Mouse (Mus musculus) common myeloid progenitor, adult 5-6 weeks (primary cell): ENCODE data around the gene Dnajc11. TPM values are rescaled to one million over a fixed set of nuclear protein-coding genes. Genes with fewer than 3 reads are reported as not detected.

Experiments
- ATAC-seq: replicated peaks from 2 replicates; pipeline ENCODE4 v1.8.0; 2016; ENCODE audit warnings: low read depth, mild to moderate bottlenecking, moderate TSS enrichment, inconsistent platforms; ENCODE audit not compliant: poor library complexity, severe bottlenecking
- total RNA-seq: library from RNA; stranded (forward); fragments of 200-1000, 187-1606 nt; gene quantifications from 2 replicates; pipeline ENCODE4 v1.2.3, GENCODE M21; 2017

Gene Dnajc11
- total RNA-seq, 1 experiment from 2014 or later, result 65.2 TPM

GRCm38 (mm10) chr4:152029997-152030396 lies 96.5 kb downstream of the Dnajc11 start:
- peak; percentile 34 for ATAC-seq

Other genes starting within 250 kb of the Dnajc11 start
- 26.6 and 34.9 TPM in 2 replicates for gene Camta1, start 71.8 kb upstream of the Dnajc11 start, total RNA-seq
- gene Thap3, start 55.3 kb downstream of the Dnajc11 start, total RNA-seq, result 6.3 and 11.8 TPM in 2 replicates
- gene Phf13, start 62.6 kb downstream of the Dnajc11 start, total RNA-seq, result 2.4 and 3.3 TPM in 2 replicates
- gene Klhl21, start 75.1 kb downstream of the Dnajc11 start, total RNA-seq, result 6.6 and 8.8 TPM in 2 replicates
- gene Zbtb48, start 94.0 kb downstream of the Dnajc11 start, total RNA-seq, result 7.4 and 10.7 TPM in 2 replicates
- gene Tas1r1, start 104.9 kb downstream of the Dnajc11 start, total RNA-seq, result 0.49 and 1.5 TPM in 2 replicates
- gene Nol9, start 105.6 kb downstream of the Dnajc11 start, total RNA-seq, result 25.7 and 35.7 TPM in 2 replicates
- gene Plekhg5, start 138.8 kb downstream of the Dnajc11 start, total RNA-seq, result 6.0 and 7.2 TPM in 2 replicates
- gene Tnfrsf25, start 182.2 kb downstream of the Dnajc11 start, total RNA-seq, result not detected in 2 replicates
- gene Espn, start 218.7 kb downstream of the Dnajc11 start, total RNA-seq, result 1.3 and 1.8 TPM in 2 replicates
- not detected in 2 replicates for gene Hes2, start 225.2 kb downstream of the Dnajc11 start, total RNA-seq
- gene Acot7, start 244.4 kb downstream of the Dnajc11 start, total RNA-seq, result 58.2 and 59.6 TPM in 2 replicates